Mouse (Mus musculus) intestine, embryonic 14.5 days (tissue): ENCODE results near the gene Sfxn2. TPM values are rescaled to one million over a fixed set of nuclear protein-coding genes. Genes with fewer than 3 reads are reported as not detected.
A peak's percentile ranks its signal among the peaks of the same experiment; 100 is the strongest.

ENCODE experiments used
- ATAC-seq: fragments of 200-750 bp; cut with Nextera tagmentation; replicated peaks from 2 replicates; pipeline ENCODE4 v1.8.0; 2017; ENCODE audit warnings: low read depth, moderate number of reproducible peaks, moderate TSS enrichment, moderate library complexity; ENCODE audit not compliant: low FRiP score, low TSS enrichment
- DNase-seq: peaks from one replicate; pipeline ENCODE4 v3.0.0-alpha.2; 2018; ENCODE audit warnings: low spot score
- H3K27ac ChIP-seq: fragments of 300-500 bp; sonication (generic); 2 replicates; pipeline ENCODE4 v1.5.1; 2014; ENCODE audit warnings: low read depth, mild to moderate bottlenecking, control low read depth
- H3K27me3 ChIP-seq: fragments of 300-500 bp; sonication (generic); replicated peaks from 2 replicates; pipeline ENCODE4 v1.6.1; 2014; ENCODE audit warnings: low read length, control low read depth; ENCODE audit not compliant: control insufficient read depth, insufficient read depth
- H3K36me3 ChIP-seq: fragments of 300-500 bp; sonication (generic); 2 replicates; pipeline ENCODE4 v1.6.1; 2014; ENCODE audit warnings: low read length, control low read depth; ENCODE audit not compliant: control insufficient read depth, insufficient read depth
- H3K4me1 ChIP-seq: fragments of 300-500 bp; sonication (generic); replicated peaks from 2 replicates; pipeline ENCODE4 v1.6.1; 2014; ENCODE audit warnings: low read length, control low read depth, mixed read lengths; ENCODE audit not compliant: control insufficient read depth, insufficient read depth
- H3K4me2 ChIP-seq: fragments of 300-500 bp; sonication (generic); 2 replicates; pipeline ENCODE4 v1.6.1; 2014; ENCODE audit warnings: low read length
- H3K4me3 ChIP-seq: fragments of 300-500 bp; sonication (generic); 2 replicates; pipeline ENCODE4 v1.5.1; 2014; ENCODE audit warnings: low read depth, low read length, control low read depth, mixed read lengths
- H3K9ac ChIP-seq: fragments of 300-500 bp; sonication (generic); 2 replicates; pipeline ENCODE4 v1.6.1; 2014; ENCODE audit warnings: mild to moderate bottlenecking, low read length
- H3K9me3 ChIP-seq: fragments of 300-500 bp; sonication (generic); 2 replicates; pipeline ENCODE4 v1.6.1; 2016; ENCODE audit warnings: low read length, control low read depth; ENCODE audit not compliant: control insufficient read depth
- WGBS: fragments of 180-500 bp; shearing (Covaris S2); extraction: QIAGEN DNeasy Blood & Tissue Kit; methylation state at CpG from one replicate; pipeline ENCODE4 v1.1.7; 2014; 5-methylcytosine and 5-hydroxymethylcytosine counted together
- polyA plus RNA-seq: library from polyadenylated mRNA; unstranded; fragments of >200 nt; fragmentation: Nextera tagmentation; extraction: Ambion mirVana; gene quantifications from 2 replicates; pipeline ENCODE4 v1.2.1, GENCODE M21; 2014

Sfxn2 gene
- polyA plus RNA-seq, 1 experiment from 2014 or later: 18.2 TPM

GRCm38 (mm10) chr19:46617361-46617760 lies 44.2 kb downstream of the Sfxn2 start:
- H3K36me3 ChIP-seq: peaks cover 18% of the 10 kb centered on the region; the same call in 1 of the 2 replicates
- DNase-seq (no peak), ATAC-seq (no peak)
- H3K4me3 ChIP-seq: no peak overlapping the region
- no peak overlapping the region for H3K9ac ChIP-seq
- no peak overlapping the region for H3K4me2 ChIP-seq
- H3K4me1 ChIP-seq: peaks cover 34% of the 10 kb centered on the region
- H3K9me3 ChIP-seq: no peaks in the 10 kb centered on the region
- H3K27me3 ChIP-seq: no peaks in the 10 kb centered on the region
- no peak overlapping the region for H3K27ac ChIP-seq
- WGBS: 63% methylated on average over 8 of the region's 8 CpGs

GRCm38 (mm10) chr19:46618322-46618721 lies 45.2 kb downstream of the Sfxn2 start:
- no peak overlapping the region for H3K27ac ChIP-seq
- DNase-seq (no peak), ATAC-seq (no peak)
- H3K4me1 ChIP-seq: peaks cover 42% of the 10 kb centered on the region
- no peak overlapping the region for H3K4me2 ChIP-seq
- WGBS: 65% methylated on average over 9 of the region's 9 CpGs
- no peaks in the 10 kb centered on the region for H3K9me3 ChIP-seq
- no peaks in the 10 kb centered on the region for H3K27me3 ChIP-seq
- no peak overlapping the region for H3K9ac ChIP-seq
- no peak overlapping the region for H3K4me3 ChIP-seq
- peaks cover 10% of the 10 kb centered on the region; the same call in 1 of the 2 replicates for H3K36me3 ChIP-seq

GRCm38 (mm10) chr19:46619001-46619400 lies 45.8 kb downstream of the Sfxn2 start:
- no peak for DNase-seq
- Histone ChIP-seq H3K4me2 (no peak overlapping the region), H3K4me3 (no peak overlapping the region), H3K27ac (peak overlapping the region; percentile 35; the same call in 1 of the 2 replicates), H3K9me3 (no peaks in the 10 kb centered on the region), H3K4me1 (peaks cover 49% of the 10 kb centered on the region), H3K27me3 (no peaks in the 10 kb centered on the region), H3K36me3 (0 out of 2 replicates have a peak, but pooled peaks cover 3% of the 10 kb centered on the region), H3K9ac (no peak overlapping the region)
- ATAC-seq: no peak
- 53% methylated on average over 19 of the region's 19 CpGs for WGBS

- no peaks in the 10 kb centered on the region for H3K36me3 ChIP-seq
- peaks cover 52% of the 10 kb centered on the region for H3K4me1 ChIP-seq
- H3K9ac ChIP-seq: no peak overlapping the region
- 0 out of 2 replicates have a peak overlapping the region, but pooled peaks have one; percentile 35 for H3K27ac ChIP-seq
- H3K27me3 ChIP-seq: no peaks in the 10 kb centered on the region
- H3K4me2 ChIP-seq: no peak overlapping the region
- ATAC-seq: no peak
- no peak overlapping the region for H3K4me3 ChIP-seq
- no peak for DNase-seq
- 91% methylated on average over 6 of the region's 6 CpGs for whole genome bisulfite sequencing
- no peaks in the 10 kb centered on the region for H3K9me3 ChIP-seq
Measured at GRCm38 (mm10) chr19:46619518-46619917, 46.4 kb downstream of the Sfxn2 start.

- ATAC-seq (no peak), DNase-seq (no peak)
- H3K36me3 ChIP-seq: peaks cover 3% of the 10 kb centered on the region; the same call in 1 of the 2 replicates
- 65% methylated on average over 14 of the region's 14 CpGs for WGBS
- no peak overlapping the region for H3K4me3 ChIP-seq
- H3K27ac ChIP-seq: 0 out of 2 replicates have a peak overlapping the region, but pooled peaks have one; percentile 35
- H3K9ac ChIP-seq: no peak overlapping the region
- peaks cover 59% of the 10 kb centered on the region for H3K4me1 ChIP-seq
- H3K4me2 ChIP-seq: no peak overlapping the region
- no peaks in the 10 kb centered on the region for H3K27me3 ChIP-seq
- no peaks in the 10 kb centered on the region for H3K9me3 ChIP-seq
Measured at GRCm38 (mm10) chr19:46620016-46620808, 47.0 kb downstream of the Sfxn2 start.

- H3K9ac ChIP-seq: no peak overlapping the region
- no peaks in the 10 kb centered on the region for H3K27me3 ChIP-seq
- peaks cover 6% of the 10 kb centered on the region; the same call in 1 of the 2 replicates for H3K36me3 ChIP-seq
- WGBS: 73% methylated on average over 19 of the region's 19 CpGs
- no peaks in the 10 kb centered on the region for H3K9me3 ChIP-seq
- no peak overlapping the region for H3K4me2 ChIP-seq
- H3K27ac ChIP-seq: no peak overlapping the region
- no peak; the same call in 1 of the 2 replicates for ATAC-seq
- peak; percentile 46 for DNase-seq
- no peak overlapping the region for H3K4me3 ChIP-seq
- peaks cover 60% of the 10 kb centered on the region for H3K4me1 ChIP-seq
Measured at GRCm38 (mm10) chr19:46621236-46622183, 48.3 kb downstream of the Sfxn2 start.

GRCm38 (mm10) chr19:46622659-46623193 lies 49.6 kb downstream of the Sfxn2 start:
- H3K9ac ChIP-seq: peak overlapping the region; percentile 25; the same call in 1 of the 2 replicates
- peaks cover 60% of the 10 kb centered on the region for H3K4me1 ChIP-seq
- DNase-seq (no peak), ATAC-seq (no peak)
- WGBS: 26% methylated on average over 12 of the region's 12 CpGs
- H3K4me2 ChIP-seq: peak overlapping the region; percentile 61
- no peaks in the 10 kb centered on the region for H3K9me3 ChIP-seq
- H3K27ac ChIP-seq: peak overlapping the region; percentile 82
- peaks cover 6% of the 10 kb centered on the region; the same call in 1 of the 2 replicates for H3K36me3 ChIP-seq
- peak overlapping the region; percentile 37 for H3K4me3 ChIP-seq
- H3K27me3 ChIP-seq: no peaks in the 10 kb centered on the region

- ATAC-seq: peak; percentile 61
Measured at GRCm38 (mm10) chr19:46623194-46623667, 50.1 kb downstream of the Sfxn2 start.

More at GRCm38 (mm10) chr19:46623194-46623667, 50.1 kb downstream of the Sfxn2 start:
- Histone ChIP-seq H3K9me3 (no peaks in the 10 kb centered on the region), H3K27ac (peak overlapping the region; percentile 82), H3K27me3 (no peaks in the 10 kb centered on the region), H3K4me2 (peak overlapping the region; percentile 61), H3K36me3 (peaks cover 6% of the 10 kb centered on the region; the same call in 1 of the 2 replicates), H3K4me1 (peaks cover 60% of the 10 kb centered on the region), H3K9ac (peak overlapping the region; percentile 48), H3K4me3 (peak overlapping the region; percentile 37)
- 2% methylated on average over 16 of the region's 16 CpGs for WGBS
- DNase-seq: peak; percentile 73
